Mouse (Mus musculus) stomach, embryonic 14.5 days (tissue): ENCODE measurements around the gene Pigk. TPM values are rescaled to one million over a fixed set of nuclear protein-coding genes. Genes with fewer than 3 reads are reported as not detected.

Source experiments
- ATAC-seq: fragments of 200-750 bp; cut with Nextera tagmentation; 2 replicates; pipeline ENCODE4 v1.8.0; 2017; ENCODE audit warnings: low read depth, moderate TSS enrichment; ENCODE audit not compliant: insufficient number of reproducible peaks, insufficient read depth, low FRiP score
- H3K27ac ChIP-seq: fragments of 300-500 bp; sonication (generic); 2 replicates; pipeline ENCODE4 v1.5.1; 2014; ENCODE audit warnings: mild to moderate bottlenecking, low read length, moderate library complexity, mixed read lengths
- H3K27me3 ChIP-seq: fragments of 300-500 bp; sonication (generic); 2 replicates; pipeline ENCODE4 v1.6.1; 2014; ENCODE audit warnings: low read length, control low read depth, mixed read lengths; ENCODE audit not compliant: control insufficient read depth, insufficient read depth
- H3K36me3 ChIP-seq: fragments of 300-500 bp; sonication (generic); 2 replicates; pipeline ENCODE4 v1.6.1; 2014; ENCODE audit warnings: mild to moderate bottlenecking, control low read depth, low read length, moderate library complexity, mixed read lengths; ENCODE audit not compliant: control insufficient read depth, insufficient read depth
- H3K4me1 ChIP-seq: fragments of 300-500 bp; sonication (generic); 2 replicates; pipeline ENCODE4 v1.6.1; 2014; ENCODE audit warnings: low read length, control low read depth, mixed read lengths; ENCODE audit not compliant: control insufficient read depth, insufficient read depth
- H3K4me2 ChIP-seq: fragments of 300-500 bp; sonication (generic); replicated peaks from 2 replicates; pipeline ENCODE4 v1.6.1; 2014; ENCODE audit warnings: low read depth, low read length, control low read depth
- H3K4me3 ChIP-seq: fragments of 300-500 bp; sonication (generic); 2 replicates; pipeline ENCODE4 v1.5.1; 2014; ENCODE audit warnings: low read depth, low read length, control low read depth
- H3K9ac ChIP-seq: fragments of 300-500 bp; sonication (generic); replicated peaks from 2 replicates; pipeline ENCODE4 v1.6.1; 2014; ENCODE audit warnings: low read depth, mild to moderate bottlenecking, control low read depth, low read length, moderate library complexity, mixed read lengths
- H3K9me3 ChIP-seq: fragments of 300-500 bp; sonication (generic); 2 replicates; pipeline ENCODE4 v1.6.1; 2016; ENCODE audit warnings: low read depth, low read length, control low read depth; ENCODE audit not compliant: control insufficient read depth
- WGBS: fragments of 180-500 bp; shearing (Covaris S2); extraction: QIAGEN DNeasy Blood & Tissue Kit; methylation state at CpG from one replicate; pipeline ENCODE4 v1.1.7; 2014; 5-methylcytosine and 5-hydroxymethylcytosine counted together
- polyA plus RNA-seq: library from polyadenylated mRNA; unstranded; fragments of >200 nt; fragmentation: Nextera tagmentation; extraction: Ambion mirVana; gene quantifications from 2 replicates; pipeline ENCODE4 v1.2.1, GENCODE M21; 2014

Pigk gene
- polyA plus RNA-seq, 1 experiment from 2014 or later, result 55.2 TPM

GRCm38 (mm10) chr3:152843925-152844324 is 130.0 kb downstream of the Pigk start:
- Histone ChIP-seq H3K27me3 (no peaks in the 10 kb centered on the region), H3K36me3 (no peaks in the 10 kb centered on the region), H3K4me1 (no peaks in the 10 kb centered on the region), H3K9ac (no peak overlapping the region), H3K4me2 (no peak overlapping the region), H3K27ac (no peak overlapping the region), H3K4me3 (no peak overlapping the region), H3K9me3 (no peaks in the 10 kb centered on the region)
- ATAC-seq, result no peak

GRCm38 (mm10) chr3:152855006-152855614 is 141.2 kb downstream of the Pigk start:
- ATAC-seq, result no peak
- Histone ChIP-seq H3K27ac (no peak overlapping the region), H3K4me2 (no peak overlapping the region), H3K9ac (no peak overlapping the region), H3K4me3 (no peak overlapping the region), H3K36me3 (no peaks in the 10 kb centered on the region), H3K27me3 (no peaks in the 10 kb centered on the region), H3K4me1 (no peaks in the 10 kb centered on the region), H3K9me3 (no peaks in the 10 kb centered on the region)
- 34% methylated on average over 12 of the region's 12 CpGs for WGBS

- Histone ChIP-seq H3K27me3 (no peaks in the 10 kb centered on the region), H3K9me3 (no peaks in the 10 kb centered on the region), H3K4me3 (no peak overlapping the region), H3K36me3 (no peaks in the 10 kb centered on the region), H3K27ac (no peak overlapping the region), H3K4me2 (no peak overlapping the region), H3K9ac (no peak overlapping the region), H3K4me1 (no peaks in the 10 kb centered on the region)
- 66% methylated on average over 10 of the region's 10 CpGs for WGBS
- ATAC-seq, result no peak
Measured at GRCm38 (mm10) chr3:152856095-152856494, 142.2 kb downstream of the Pigk start.

- Histone ChIP-seq H3K9ac (no peak overlapping the region), H3K36me3 (no peaks in the 10 kb centered on the region), H3K9me3 (no peaks in the 10 kb centered on the region; the same call in 1 of the 2 replicates), H3K4me2 (no peak overlapping the region), H3K4me3 (no peak overlapping the region), H3K27me3 (no peaks in the 10 kb centered on the region), H3K4me1 (no peaks in the 10 kb centered on the region), H3K27ac (no peak overlapping the region)
- WGBS, result 54% methylated on average over 4 of the region's 4 CpGs
- ATAC-seq, result no peak
Measured at GRCm38 (mm10) chr3:152861450-152861849, 147.6 kb downstream of the Pigk start.

- 68% methylated on average over 1 of the region's 1 CpGs for WGBS
- Histone ChIP-seq H3K9ac (no peak overlapping the region), H3K4me1 (no peaks in the 10 kb centered on the region), H3K4me2 (no peak overlapping the region), H3K27me3 (no peaks in the 10 kb centered on the region), H3K27ac (no peak overlapping the region), H3K9me3 (no peaks in the 10 kb centered on the region; the same call in 1 of the 2 replicates), H3K36me3 (no peaks in the 10 kb centered on the region), H3K4me3 (no peak overlapping the region)
- no peak for ATAC-seq
Measured at GRCm38 (mm10) chr3:152861978-152862377, 148.1 kb downstream of the Pigk start.

- Histone ChIP-seq H3K36me3 (no peaks in the 10 kb centered on the region), H3K4me3 (no peak overlapping the region), H3K4me1 (no peaks in the 10 kb centered on the region), H3K9ac (no peak overlapping the region), H3K27ac (no peak overlapping the region), H3K9me3 (no peaks in the 10 kb centered on the region; the same call in 1 of the 2 replicates), H3K4me2 (no peak overlapping the region), H3K27me3 (no peaks in the 10 kb centered on the region)
- ATAC-seq, result no peak
- WGBS, result 83% methylated on average over 22 of the region's 22 CpGs
Measured at GRCm38 (mm10) chr3:152866035-152866965, 152.4 kb downstream of the Pigk start.

- ATAC-seq, result no peak
- Histone ChIP-seq H3K4me1 (no peaks in the 10 kb centered on the region), H3K27me3 (no peaks in the 10 kb centered on the region), H3K4me3 (no peak overlapping the region), H3K36me3 (no peaks in the 10 kb centered on the region), H3K9me3 (no peaks in the 10 kb centered on the region; the same call in 1 of the 2 replicates), H3K9ac (no peak overlapping the region), H3K27ac (no peak overlapping the region), H3K4me2 (no peak overlapping the region)
- WGBS, result 77% methylated on average over 12 of the region's 12 CpGs
Measured at GRCm38 (mm10) chr3:152867654-152868525, 154.0 kb downstream of the Pigk start.

- H3K4me2 ChIP-seq, result no peak overlapping the region
- no peak overlapping the region for H3K4me3 ChIP-seq
Measured at GRCm38 (mm10) chr3:152872054-152872453, 158.2 kb downstream of the Pigk start.

More at GRCm38 (mm10) chr3:152872054-152872453, 158.2 kb downstream of the Pigk start:
- ATAC-seq, result no peak
- H3K9ac ChIP-seq, result no peak overlapping the region
- no peaks in the 10 kb centered on the region for H3K27me3 ChIP-seq
- H3K36me3 ChIP-seq, result no peaks in the 10 kb centered on the region
- H3K9me3 ChIP-seq, result no peaks in the 10 kb centered on the region
- no peak overlapping the region for H3K27ac ChIP-seq
- no peaks in the 10 kb centered on the region for H3K4me1 ChIP-seq
- 76% methylated on average over 12 of the region's 12 CpGs for WGBS
